Mouse (Mus musculus) midbrain, embryonic 16.5 days (tissue): ENCODE data around the gene Scrn3. TPM values are rescaled to one million over a fixed set of nuclear protein-coding genes. Genes with fewer than 3 reads are reported as not detected.

Experiments used
- ATAC-seq: fragments of 200-750 bp; cut with Nextera tagmentation; 2 replicates; pipeline ENCODE4 v1.8.0; 2017; ENCODE audit warnings: moderate TSS enrichment
- H3K27ac ChIP-seq: fragments of 300-500 bp; sonication (generic); 2 replicates; pipeline ENCODE4 v1.5.1; 2014; ENCODE audit warnings: mild to moderate bottlenecking, low read length, mixed read lengths
- H3K27me3 ChIP-seq: fragments of 300-500 bp; sonication (generic); 2 replicates; pipeline ENCODE4 v1.6.1; 2014; ENCODE audit warnings: low read depth, low read length, mixed read lengths; ENCODE audit not compliant: control insufficient read depth, insufficient read depth
- H3K36me3 ChIP-seq: fragments of 300-500 bp; sonication (generic); 2 replicates; pipeline ENCODE4 v1.6.1; 2014; ENCODE audit warnings: mild to moderate bottlenecking, low read length, moderate library complexity, mixed read lengths; ENCODE audit not compliant: control insufficient read depth, insufficient read depth
- H3K4me1 ChIP-seq: fragments of 300-500 bp; sonication (generic); 2 replicates; pipeline ENCODE4 v1.6.1; 2014; ENCODE audit warnings: mild to moderate bottlenecking, low read length, mixed read lengths; ENCODE audit not compliant: control insufficient read depth, insufficient read depth
- H3K4me2 ChIP-seq: fragments of 300-500 bp; sonication (generic); 2 replicates; pipeline ENCODE4 v1.6.1; 2014; ENCODE audit warnings: mild to moderate bottlenecking, low read length, mixed read lengths
- H3K4me3 ChIP-seq: fragments of 300-500 bp; sonication (generic); 2 replicates; pipeline ENCODE4 v1.5.1; 2014; ENCODE audit warnings: low read depth, mild to moderate bottlenecking, low read length, moderate library complexity, mixed read lengths
- H3K9ac ChIP-seq: fragments of 300-500 bp; sonication (generic); 2 replicates; pipeline ENCODE4 v1.6.1; 2014; ENCODE audit warnings: low read depth, low read length, mixed read lengths
- H3K9me3 ChIP-seq: fragments of 300-500 bp; sonication (generic); replicated peaks from 2 replicates; pipeline ENCODE4 v1.6.1; 2014; ENCODE audit warnings: mild to moderate bottlenecking, low read length, mixed read lengths; ENCODE audit not compliant: control insufficient read depth, poor library complexity, severe bottlenecking
- whole genome bisulfite sequencing: fragments of 180-500 bp; shearing (Covaris S2); extraction: QIAGEN DNeasy Blood & Tissue Kit; methylation state at CpG from one replicate; pipeline ENCODE4 v1.1.7; 2014; 5-methylcytosine and 5-hydroxymethylcytosine counted together
- polyA plus RNA-seq: library from polyadenylated mRNA; unstranded; fragments of >200 nt; fragmentation: Nextera tagmentation; extraction: Ambion mirVana; gene quantifications from 2 replicates; pipeline ENCODE4 v1.2.1, GENCODE M21; 2015

Scrn3 gene
- polyA plus RNA-seq, 1 experiment from 2014 or later, result 6.7 TPM

DNA sequence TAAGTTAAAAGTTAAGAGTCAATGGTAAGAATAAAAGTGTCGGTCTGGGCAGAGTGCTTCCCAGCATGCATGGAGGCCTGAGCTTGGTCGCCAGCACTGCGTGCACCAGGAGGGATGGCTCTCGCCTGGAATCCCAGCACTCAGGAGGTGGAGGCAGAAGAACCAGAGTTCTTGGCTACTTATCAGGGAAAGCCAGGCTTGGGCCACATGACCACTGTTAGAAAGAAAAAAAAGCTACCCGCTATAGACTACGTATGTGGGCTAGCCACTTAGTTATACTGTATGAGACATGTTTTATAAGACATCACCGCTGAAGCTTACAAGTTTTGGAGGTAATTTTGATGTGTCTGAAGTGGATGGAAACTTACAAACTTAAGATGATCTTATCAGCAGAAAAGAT, 14.2 kb upstream of the Scrn3 start:
- H3K9me3 ChIP-seq, result no peaks in the 10 kb centered on the region
- H3K36me3 ChIP-seq, result peaks cover 9% of the 10 kb centered on the region
- H3K27me3 ChIP-seq, result no peaks in the 10 kb centered on the region
- WGBS, result 78% methylated on average over 7 of the region's 7 CpGs
- no peak overlapping the region for H3K4me2 ChIP-seq
- H3K9ac ChIP-seq, result no peak overlapping the region
- H3K4me3 ChIP-seq, result no peak overlapping the region
- no peaks in the 10 kb centered on the region for H3K4me1 ChIP-seq
- no peak for ATAC-seq
- no peak overlapping the region for H3K27ac ChIP-seq

GRCm38 (mm10) chr2:73298841-73299240, 13.6 kb upstream of the Scrn3 start:
- no peak for ATAC-seq
- Histone ChIP-seq H3K9ac (no peak overlapping the region), H3K4me1 (no peaks in the 10 kb centered on the region), H3K36me3 (peaks cover 9% of the 10 kb centered on the region), H3K9me3 (no peaks in the 10 kb centered on the region), H3K4me3 (no peak overlapping the region), H3K27ac (no peak overlapping the region), H3K27me3 (no peaks in the 10 kb centered on the region), H3K4me2 (no peak overlapping the region)
- 35% methylated on average over 3 of the region's 3 CpGs for WGBS

GRCm38 (mm10) chr2:73301979-73302378, 10.4 kb upstream of the Scrn3 start:
- WGBS, result 93% methylated on average over 1 of the region's 1 CpGs
- H3K9ac ChIP-seq, result no peak overlapping the region
- peaks cover 16% of the 10 kb centered on the region for H3K36me3 ChIP-seq
- H3K4me3 ChIP-seq, result no peak overlapping the region
- H3K27me3 ChIP-seq, result no peaks in the 10 kb centered on the region
- no peak overlapping the region for H3K4me2 ChIP-seq
- no peak for ATAC-seq
- no peaks in the 10 kb centered on the region for H3K4me1 ChIP-seq
- no peak overlapping the region for H3K27ac ChIP-seq
- no peaks in the 10 kb centered on the region for H3K9me3 ChIP-seq

- Histone ChIP-seq H3K4me1 (no peaks in the 10 kb centered on the region), H3K36me3 (peaks cover 16% of the 10 kb centered on the region), H3K4me3 (no peak overlapping the region), H3K4me2 (no peak overlapping the region), H3K9me3 (no peaks in the 10 kb centered on the region), H3K27ac (no peak overlapping the region), H3K27me3 (no peaks in the 10 kb centered on the region), H3K9ac (no peak overlapping the region)
- ATAC-seq, result no peak
- 98% methylated on average over 9 of the region's 9 CpGs for WGBS
Measured at GRCm38 (mm10) chr2:73302722-73303121, 9.7 kb upstream of the Scrn3 start.

GRCm38 (mm10) chr2:73304506-73304905, 7.9 kb upstream of the Scrn3 start:
- no peak overlapping the region for H3K27ac ChIP-seq
- H3K36me3 ChIP-seq, result peaks cover 23% of the 10 kb centered on the region
- H3K4me1 ChIP-seq, result no peaks in the 10 kb centered on the region
- H3K27me3 ChIP-seq, result no peaks in the 10 kb centered on the region
- H3K4me2 ChIP-seq, result no peak overlapping the region
- H3K9me3 ChIP-seq, result no peaks in the 10 kb centered on the region
- WGBS, result 94% methylated on average over 5 of the region's 5 CpGs
- no peak for ATAC-seq
- no peak overlapping the region for H3K4me3 ChIP-seq
- H3K9ac ChIP-seq, result no peak overlapping the region

DNA sequence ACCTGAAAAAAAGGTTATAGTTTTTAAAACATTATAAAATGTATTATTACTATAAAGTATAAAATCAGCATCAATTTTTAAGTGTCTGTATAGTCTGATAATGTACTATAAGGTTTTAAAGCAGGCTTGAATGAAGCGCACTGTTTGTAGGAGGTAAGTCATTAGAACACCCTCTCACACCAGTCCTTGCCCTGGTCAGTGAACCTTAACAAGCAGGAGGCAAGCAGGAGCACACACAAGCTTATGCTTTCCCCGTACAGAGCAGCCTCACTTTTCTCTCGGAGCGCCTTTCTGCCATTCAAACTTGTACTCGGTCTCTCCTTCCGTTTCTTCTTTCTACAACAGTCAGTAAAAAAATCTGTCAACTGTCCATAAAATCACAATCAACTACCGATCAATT, 6.4 kb upstream of the Scrn3 start:
- H3K4me3 ChIP-seq, result no peak overlapping the region
- WGBS, result 91% methylated on average over 7 of the region's 7 CpGs
- no peaks in the 10 kb centered on the region for H3K27me3 ChIP-seq
- H3K4me1 ChIP-seq, result 0 out of 2 replicates have a peak, but pooled peaks cover under 1% of the 10 kb centered on the region
- H3K9ac ChIP-seq, result no peak overlapping the region
- H3K36me3 ChIP-seq, result peaks cover 26% of the 10 kb centered on the region
- H3K4me2 ChIP-seq, result no peak overlapping the region
- no peak overlapping the region for H3K27ac ChIP-seq
- no peaks in the 10 kb centered on the region for H3K9me3 ChIP-seq
- ATAC-seq, result no peak

GRCm38 (mm10) chr2:73313117-73313501, 708 bp downstream of the Scrn3 start:
- H3K27me3 ChIP-seq, result no peaks in the 10 kb centered on the region
- peaks cover 13% of the 10 kb centered on the region for H3K4me1 ChIP-seq
- H3K4me2 ChIP-seq, result peak overlapping the region; percentile 60
- no peaks in the 10 kb centered on the region for H3K9me3 ChIP-seq
- H3K4me3 ChIP-seq, result peak overlapping the region; percentile 84
- peak overlapping the region; percentile 71 for H3K9ac ChIP-seq
- peak overlapping the region; percentile 74 for H3K27ac ChIP-seq
- ATAC-seq, result peak; percentile 57
- 40% methylated on average over 14 of the region's 14 CpGs for WGBS
- peaks cover 9% of the 10 kb centered on the region for H3K36me3 ChIP-seq

GRCm38 (mm10) chr2:73314311-73314710, 1.9 kb downstream of the Scrn3 start:
- no peaks in the 10 kb centered on the region for H3K9me3 ChIP-seq
- no peak overlapping the region for H3K9ac ChIP-seq
- no peaks in the 10 kb centered on the region for H3K27me3 ChIP-seq
- H3K4me1 ChIP-seq, result peaks cover 13% of the 10 kb centered on the region
- WGBS, result 91% methylated on average over 3 of the region's 3 CpGs
- ATAC-seq, result no peak
- no peak overlapping the region for H3K4me3 ChIP-seq
- no peak overlapping the region for H3K27ac ChIP-seq
- H3K36me3 ChIP-seq, result 0 out of 2 replicates have a peak, but pooled peaks cover 3% of the 10 kb centered on the region
- H3K4me2 ChIP-seq, result no peak overlapping the region

DNA sequence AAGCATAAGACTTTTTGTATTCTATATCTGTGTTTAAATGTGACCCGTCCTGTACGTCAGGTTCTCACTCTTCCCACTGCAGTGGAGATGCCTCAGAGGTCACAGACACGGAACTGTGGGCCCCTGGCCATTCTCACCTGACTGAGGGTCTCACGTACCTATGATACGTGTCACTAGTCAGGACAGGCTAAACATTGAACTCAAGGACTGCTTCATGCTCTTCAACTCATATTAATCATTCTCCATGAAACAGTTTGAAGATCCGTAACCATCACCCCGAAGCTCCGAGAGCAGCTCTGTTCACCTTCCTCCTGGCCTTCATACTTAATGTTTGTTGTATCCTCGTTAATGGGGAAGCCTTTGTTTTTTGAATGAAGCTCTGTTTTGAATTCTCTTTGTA, 5.0 kb downstream of the Scrn3 start:
- Histone ChIP-seq H3K9me3 (no peaks in the 10 kb centered on the region), H3K27me3 (no peaks in the 10 kb centered on the region), H3K36me3 (no peaks in the 10 kb centered on the region), H3K4me1 (peaks cover 3% of the 10 kb centered on the region; the same call in 1 of the 2 replicates), H3K4me2 (no peak overlapping the region), H3K4me3 (no peak overlapping the region), H3K9ac (no peak overlapping the region), H3K27ac (no peak overlapping the region)
- WGBS, result 94% methylated on average over 9 of the region's 9 CpGs
- no peak for ATAC-seq
